ENCODE assay signal across 8 mouse cellular contexts in the genomic region with DNA sequence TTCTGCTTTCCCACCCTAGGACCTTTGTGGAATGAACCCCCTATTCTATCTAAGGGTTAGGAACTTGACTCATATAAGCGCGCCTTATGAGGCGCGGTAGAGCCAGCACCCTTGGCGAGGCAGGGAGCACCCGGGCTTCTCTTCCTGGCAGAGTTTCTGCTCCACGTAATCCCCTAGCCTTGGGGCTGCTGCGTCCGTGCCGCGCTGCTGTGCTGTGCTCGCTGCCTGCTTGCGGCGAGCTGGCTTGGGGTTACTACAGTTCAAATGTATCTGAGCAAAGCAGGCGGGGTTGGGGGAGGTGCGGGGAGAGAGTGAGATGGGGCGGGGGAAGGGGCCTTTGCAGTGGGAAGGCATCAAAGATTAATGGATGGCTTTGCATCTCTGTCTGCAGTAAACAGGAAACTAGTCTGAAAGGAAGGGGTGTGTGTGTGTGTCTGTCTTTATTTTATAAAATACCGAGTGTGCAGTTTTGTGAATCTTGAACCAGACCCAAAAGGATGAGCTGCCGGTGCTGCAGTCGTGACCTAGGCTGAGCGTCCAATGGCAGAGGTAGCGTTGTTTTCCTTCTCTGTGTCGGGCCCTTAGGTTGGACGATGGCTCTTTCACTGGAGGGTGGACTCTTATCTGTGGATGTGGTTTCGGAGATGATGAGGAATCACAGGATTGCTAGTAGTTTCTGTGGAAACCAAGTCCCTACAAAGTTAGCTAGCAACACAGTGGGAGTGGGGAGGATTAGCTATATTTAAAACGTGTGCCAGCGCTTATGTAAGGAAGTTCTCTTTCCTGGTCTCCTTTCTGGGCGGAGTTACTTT. TPM values are rescaled to one million over a fixed set of nuclear protein-coding genes. Genes with fewer than 3 reads are reported as not detected.
DNase-seq lines count a peak whose midpoint lies in the region; ATAC-seq and TF ChIP-seq lines count a peak whose summit lies in the region.

No protein-coding gene starts in this region.

- H3K9me3 ChIP-seq in E14TG2a.4 (ENCODE audit: low read length), result no peaks in the 10 kb centered on the region
- H3K9me3 ChIP-seq in forebrain, embryonic 14.5 days (replicated peaks; ENCODE audit: control insufficient read depth, low read length), result no peaks in the 10 kb centered on the region
- H3K9me3 ChIP-seq in neural tube, embryonic 15.5 days (replicated peaks), result no peaks in the 10 kb centered on the region

- under 1% methylated on average over 28 of the region's 28 CpGs for WGBS in forebrain, embryonic 14.5 days
- WGBS in neural tube, embryonic 15.5 days, result under 1% methylated on average over 28 of the region's 28 CpGs

- intact Hi-C loops in heart, postnatal 14 days (cut with DNase I), result loop anchor here (1.0 kb wide), 1 partner anchor 50 kb away; a partner anchor contains a TSS

- peak overlapping the region; percentile 85 for H3K4me2 ChIP-seq in forebrain, embryonic 14.5 days (ENCODE audit: low read length)
- peak overlapping the region; percentile 84 for H3K4me2 ChIP-seq in neural tube, embryonic 15.5 days

- H3K4me3 ChIP-seq in E14TG2a.4 (replicated peaks; ENCODE audit: low read length), result peak overlapping the region; percentile 93
- H3K4me3 ChIP-seq in forebrain, embryonic 14.5 days (ENCODE audit: low read depth, low read length), result peak overlapping the region; percentile 96
- peak overlapping the region; percentile 77 for H3K4me3 ChIP-seq in neural tube, embryonic 15.5 days (replicated peaks)

- H3K36me3 ChIP-seq in E14TG2a.4 (ENCODE audit: insufficient read depth, low read length), result peaks cover 12% of the 10 kb centered on the region
- peaks cover 5% of the 10 kb centered on the region for H3K36me3 ChIP-seq in forebrain, embryonic 14.5 days (ENCODE audit: control insufficient read depth, insufficient read depth, low read length)
- peaks cover 5% of the 10 kb centered on the region for H3K36me3 ChIP-seq in neural tube, embryonic 15.5 days

- H3K27me3 ChIP-seq in E14TG2a.4 (ENCODE audit: insufficient read depth, low read length), result peaks cover 8% of the 10 kb centered on the region
- H3K27me3 ChIP-seq in forebrain, embryonic 14.5 days (replicated peaks; ENCODE audit: control insufficient read depth, insufficient read depth, low read length), result no peaks in the 10 kb centered on the region
- H3K27me3 ChIP-seq in neural tube, embryonic 15.5 days (replicated peaks), result no peaks in the 10 kb centered on the region

- peak; percentile 82 for ATAC-seq in forebrain, embryonic 14.5 days
- peak; percentile 70 for ATAC-seq in neural tube, embryonic 15.5 days (ENCODE audit: low FRiP score)

- peak overlapping the region; percentile 92 for H3K27ac ChIP-seq in forebrain, embryonic 14.5 days (ENCODE audit: low read depth, low read length)
- peak overlapping the region; percentile 94 for H3K27ac ChIP-seq in neural tube, embryonic 15.5 days (replicated peaks)

- DNase-seq in cerebellum, adult 11 months, result peak; percentile 67
- peak; percentile 82 for DNase-seq in forebrain, embryonic 14.5 days (ENCODE audit: low spot score)
- peak; percentile 70 to 73 for DNase-seq in heart, postnatal 14 days
- DNase-seq in layer of hippocampus, adult 18-20 months (ENCODE audit: low spot score in 2 of 2), result peak; percentile 31 to 76
- DNase-seq in lung, adult 18-20 months, result peak; percentile 75 to 76
- DNase-seq in testis, postnatal 10 days (ENCODE audit: low spot score), result peak; percentile 83

- no peak for TF ChIP-seq CTCF in E14TG2a.4 (conservative IDR thresholded peaks at IDR 0.05; ENCODE audit: low read length)

- H3K4me1 ChIP-seq in E14TG2a.4 (replicated peaks; ENCODE audit: low read depth, low read length), result peaks cover 48% of the 10 kb centered on the region
- H3K4me1 ChIP-seq in forebrain, embryonic 14.5 days (ENCODE audit: control insufficient read depth, insufficient read depth, low read length), result 0 out of 2 replicates have a peak, but pooled peaks cover 7% of the 10 kb centered on the region
- H3K4me1 ChIP-seq in neural tube, embryonic 15.5 days, result peaks cover 37% of the 10 kb centered on the region

- peak overlapping the region; percentile 98 for H3K9ac ChIP-seq in forebrain, embryonic 14.5 days (ENCODE audit: low read length)
- H3K9ac ChIP-seq in neural tube, embryonic 15.5 days (replicated peaks), result peak overlapping the region; percentile 83

RNA-seq across cellular contexts. Expression of a gene that starts 1.4 kb away (rescaled TPM):
- 92.6 and 102 TPM in 2 replicates for polyA plus RNA-seq in forebrain, embryonic 14.5 days (2014; fragmentation: Nextera tagmentation; extraction: Ambion mirVana)
- total RNA-seq in heart, postnatal 14 days (2021), result 10 to 100 TPM; 21.8 to 28.8 TPM
- 100 to 1,000 TPM in 1 of 2 experiments, 10 to 100 TPM in 1; 87.0 to 107 TPM for total RNA-seq in layer of hippocampus, adult 18-20 months (2021)
- 99.5 and 112 TPM in 2 replicates for polyA plus RNA-seq in neural tube, embryonic 15.5 days (2015; fragmentation: Nextera tagmentation; extraction: Ambion mirVana)

RNA-seq across cellular contexts. Expression of a gene that starts 49.9 kb away (rescaled TPM):
- polyA plus RNA-seq in forebrain, embryonic 14.5 days (2014; fragmentation: Nextera tagmentation; extraction: Ambion mirVana), result 65.0 and 74.5 TPM in 2 replicates
- 10 to 100 TPM; 30.8 to 44.3 TPM for total RNA-seq in heart, postnatal 14 days (2021)
- 10 to 100 TPM; 46.7 to 49.2 TPM for total RNA-seq in layer of hippocampus, adult 18-20 months (2021)
- 60.5 and 61.7 TPM in 2 replicates for polyA plus RNA-seq in neural tube, embryonic 15.5 days (2015; fragmentation: Nextera tagmentation; extraction: Ambion mirVana)

Comparison
In these comparisons a context has a peak if more than half of its experiments do, and no peak if none do; other contexts are left out.
1. Peak in every context shown above with its lines: DNase-seq, ATAC-seq, H3K4me3 ChIP-seq and H3K27ac ChIP-seq.